ENCODE assay signal across 18 mouse cellular contexts in genomic region chr6:55043206-55043605, GRCm38 (mm10). TPM values are rescaled to one million over a fixed set of nuclear protein-coding genes. Genes with fewer than 3 reads are reported as not detected.
DNase-seq lines count a peak whose midpoint lies in the region; ATAC-seq lines count a peak whose summit lies in the region.
"Had no signal": no experiment of that assay in that cellular context is flagged by ENCODE, and none has a peak within 500 bp of the region (broad histone marks: within the 10 kb centered on the region; RNA-seq: fewer than 3 reads in every experiment).

No protein-coding gene starts in this region.

- 63% methylated on average over 8 of the region's 8 CpGs for WGBS in intestine, embryonic 16.5 days
- 66% methylated on average over 8 of the region's 8 CpGs for WGBS in intestine, embryonic 15.5 days
- 33% methylated on average over 8 of the region's 8 CpGs for WGBS in large intestine, adult 2 months

- no peaks in the 10 kb centered on the region for H3K9me3 ChIP-seq in intestine, embryonic 16.5 days (ENCODE audit: control insufficient read depth, low read length)
- H3K9me3 ChIP-seq in intestine, embryonic 15.5 days = no peaks in the 10 kb centered on the region
- no peaks in the 10 kb centered on the region for H3K9me3 ChIP-seq in megakaryocyte, embryonic 14.5 days
- H3K9me3 ChIP-seq: embryonic facial prominence, embryonic 12.5 days; forebrain, embryonic 15.5 days; hindbrain, embryonic 12.5 days had no signal

- H3K4me2 ChIP-seq in intestine, embryonic 16.5 days (ENCODE audit: low read depth, low read length) = no peak overlapping the region
- H3K4me2 ChIP-seq in intestine, embryonic 15.5 days (replicated peaks) = no peak overlapping the region
- H3K4me2 ChIP-seq: embryonic facial prominence, embryonic 12.5 days; forebrain, embryonic 15.5 days; hindbrain, embryonic 12.5 days had no signal

- no peak overlapping the region for H3K4me3 ChIP-seq in intestine, embryonic 16.5 days (ENCODE audit: low read length)
- H3K4me3 ChIP-seq in intestine, embryonic 15.5 days (replicated peaks) = no peak overlapping the region
- peak overlapping the region; percentile 46 for H3K4me3 ChIP-seq in megakaryocyte, embryonic 14.5 days (replicated peaks)
- H3K4me3 ChIP-seq: embryonic facial prominence, embryonic 12.5 days; forebrain, embryonic 15.5 days; hindbrain, embryonic 12.5 days had no signal

- no peak overlapping the region for H3K9ac ChIP-seq in intestine, embryonic 16.5 days (ENCODE audit: low read depth, low read length)
- H3K9ac ChIP-seq in intestine, embryonic 15.5 days = no peak overlapping the region
- H3K9ac ChIP-seq: embryonic facial prominence, embryonic 12.5 days; forebrain, embryonic 15.5 days; hindbrain, embryonic 12.5 days had no signal

- H3K27me3 ChIP-seq in intestine, embryonic 16.5 days (replicated peaks; ENCODE audit: control insufficient read depth, insufficient read depth, low read length) = no peaks in the 10 kb centered on the region
- H3K27me3 ChIP-seq in intestine, embryonic 15.5 days (replicated peaks) = no peaks in the 10 kb centered on the region
- no peaks in the 10 kb centered on the region for H3K27me3 ChIP-seq in megakaryocyte, embryonic 14.5 days (replicated peaks)
- H3K27me3 ChIP-seq: embryonic facial prominence, embryonic 12.5 days; forebrain, embryonic 15.5 days; hindbrain, embryonic 12.5 days had no signal

- ATAC-seq in intestine, embryonic 16.5 days = 0 out of 2 replicates have a peak, but pooled peaks have one; percentile 35
- no peak for ATAC-seq in intestine, embryonic 15.5 days
- no peak for ATAC-seq in megakaryocyte, adult 5-6 weeks (ENCODE audit: poor library complexity, severe bottlenecking)
- ATAC-seq: forebrain, embryonic 15.5 days; hindbrain, embryonic 16.5 days; inflammation-experienced regulatory T-cells, adult 6 months had no signal

- no peak overlapping the region for H3K27ac ChIP-seq in intestine, embryonic 16.5 days (ENCODE audit: low read length)
- H3K27ac ChIP-seq in intestine, embryonic 15.5 days = no peak overlapping the region
- H3K27ac ChIP-seq: embryonic facial prominence, embryonic 12.5 days; forebrain, embryonic 15.5 days; hindbrain, embryonic 12.5 days had no signal

- peaks cover 10% of the 10 kb centered on the region; the same call in 1 of the 2 replicates for H3K4me1 ChIP-seq in intestine, embryonic 16.5 days (ENCODE audit: control insufficient read depth, insufficient read depth, low read length)
- 0 out of 2 replicates have a peak, but pooled peaks cover 7% of the 10 kb centered on the region for H3K4me1 ChIP-seq in intestine, embryonic 15.5 days (replicated peaks)
- H3K4me1 ChIP-seq in megakaryocyte, embryonic 14.5 days = peaks cover 75% of the 10 kb centered on the region

- DNase-seq in large intestine, adult 2 months (ENCODE audit: low read depth, low spot score) = peak; percentile 60
- DNase-seq in embryo, embryonic 10 days (ENCODE audit: low spot score) = no peak
- DNase-seq in gastrocnemius, adult 18-20 months (ENCODE audit: low spot score) = no peak
- DNase-seq: adrenal gland, adult 8-10 months; cerebellum, adult 2 months; cerebellum, postnatal 14 days; gastrocnemius, postnatal 14 days; heart, postnatal 10 days; heart, postnatal 4 days had no signal

- 0 out of 2 replicates have a peak, but pooled peaks cover 2% of the 10 kb centered on the region for H3K36me3 ChIP-seq in intestine, embryonic 16.5 days (ENCODE audit: control insufficient read depth, insufficient read depth, low read length)
- peaks cover 5% of the 10 kb centered on the region for H3K36me3 ChIP-seq in intestine, embryonic 15.5 days
- H3K36me3 ChIP-seq in megakaryocyte, embryonic 14.5 days (replicated peaks; ENCODE audit: low read length) = peaks cover 46% of the 10 kb centered on the region

RNA-seq across cellular contexts. Expression of gene Gars, which starts 5.4 kb away (rescaled TPM):
- polyA plus RNA-seq in intestine, embryonic 16.5 days (2015; fragmentation: Nextera tagmentation; extraction: Ambion mirVana) = 159 and 172 TPM in 2 replicates
- 170 and 172 TPM in 2 replicates for polyA plus RNA-seq in intestine, embryonic 15.5 days (2015; fragmentation: Nextera tagmentation; extraction: Ambion mirVana)
- 57.4 and 75.3 TPM in 2 replicates for polyA plus RNA-seq in megakaryocyte, embryonic 14.5 days (2012; ENCODE audit: insufficient read depth, low replicate concordance)
- 38.2 and 39.9 TPM in 2 replicates for total RNA-seq in megakaryocyte, adult 5-6 weeks (2015)
- 80.8 and 84.3 TPM in 2 replicates for total RNA-seq in megakaryocyte, adult 5-6 weeks (2017)
- polyA plus RNA-seq in large intestine, adult 2 months (2012; rRNA removed) = 44.2 and 44.7 TPM in 2 replicates
- total RNA-seq in gastrocnemius, adult 18-20 months (2021) = 10 to 100 TPM; 59.2 to 59.4 TPM

RNA-seq across cellular contexts. Expression of gene Ggct, which starts 50.5 kb away (rescaled TPM):
- polyA plus RNA-seq in intestine, embryonic 16.5 days (2015; fragmentation: Nextera tagmentation; extraction: Ambion mirVana) = 9.6 and 13.2 TPM in 2 replicates
- polyA plus RNA-seq in intestine, embryonic 15.5 days (2015; fragmentation: Nextera tagmentation; extraction: Ambion mirVana) = 8.2 and 10.7 TPM in 2 replicates
- 4.2 and 18.6 TPM in 2 replicates for polyA plus RNA-seq in megakaryocyte, embryonic 14.5 days (2012; ENCODE audit: insufficient read depth, low replicate concordance)
- 3.5 and 7.0 TPM in 2 replicates for total RNA-seq in megakaryocyte, adult 5-6 weeks (2015)
- 4.9 and 14.4 TPM in 2 replicates for total RNA-seq in megakaryocyte, adult 5-6 weeks (2017)
- polyA plus RNA-seq in large intestine, adult 2 months (2012; rRNA removed) = 1.7 and 2.9 TPM in 2 replicates
- total RNA-seq in gastrocnemius, adult 18-20 months (2021) = 1 to 10 TPM; 6.6 to 8.3 TPM
